Mouse (Mus musculus): ENCODE data around the gene Gata5. TPM values are rescaled to one million over a fixed set of nuclear protein-coding genes. Genes with fewer than 3 reads are reported as not detected.

Gene Gata5
- total and polyA plus RNA-seq, 3 experiments = not detected

DNA sequence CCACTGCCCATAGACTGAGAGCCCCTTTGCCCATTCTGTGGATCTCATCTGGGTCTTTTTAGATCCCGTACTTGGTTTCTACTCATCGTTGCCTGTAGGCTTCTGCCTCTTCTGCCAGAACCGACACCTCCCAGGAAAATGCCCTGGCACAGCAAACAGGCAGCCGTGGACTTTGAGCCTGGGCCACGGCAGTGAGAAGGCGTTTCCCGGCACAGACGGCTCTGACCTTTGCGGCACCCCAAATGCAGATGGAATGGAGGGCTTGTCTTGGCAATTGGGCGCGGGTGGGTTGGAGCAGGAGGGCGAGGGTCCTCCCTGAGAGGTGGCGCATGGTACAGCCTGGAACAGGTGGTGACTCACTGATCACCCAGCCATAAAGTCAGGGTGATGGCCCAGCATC, 8.6 kb upstream of the Gata5 start:
- Histone ChIP-seq H3K4me1 (ENCODE audit: control insufficient read depth in 1 of 2, insufficient read depth in 2 of 2) (peaks cover 3 to 23% of the 10 kb centered on the region in 2 experiments), H3K36me3 (replicated peaks in 1 of 2; ENCODE audit: control insufficient read depth in 1 of 2, insufficient read depth in 1 of 2, low read length in 1 of 2) (no peaks in the 10 kb centered on the region), H3K9ac (ENCODE audit: insufficient read depth, low read depth) (no peak overlapping the region), H3K4me3 (replicated peaks in 1 of 3; ENCODE audit: low read depth in 2 of 3, low read length in 2 of 3, poor library complexity in 1 of 3) (no peak overlapping the region), H3K79me2 (replicated peaks; ENCODE audit: control insufficient read depth, extremely low read depth, insufficient read depth, poor library complexity, severe bottlenecking) (no peaks in the 10 kb centered on the region), H3K9me3 (replicated peaks; ENCODE audit: low read length) (no peaks in the 10 kb centered on the region), H3K27ac (ENCODE audit: insufficient read depth, low read depth) (no peak overlapping the region), H3K4me2 (ENCODE audit: insufficient read depth, low read depth, poor library complexity, severe bottlenecking) (no peak overlapping the region), H3K27me3 (replicated peaks) (peaks cover 42% of the 10 kb centered on the region)
- no peak for TF ChIP-seq CTCF (conservative IDR thresholded peaks at IDR 0.05 in 1 of 2, IDR thresholded peaks at IDR 0.05 in 1 of 2; ENCODE audit: low read depth in 2 of 2, low read length in 2 of 2)
- TF ChIP-seq MYC (IDR thresholded peaks at IDR 0.05; ENCODE audit: low read depth, low read length) = no peak
- TF ChIP-seq SIN3A (IDR thresholded peaks at IDR 0.05; ENCODE audit: low read length) = no peak
- TF ChIP-seq RAD21 (IDR thresholded peaks at IDR 0.05; ENCODE audit: low read depth, low read length) = no peak
- TF ChIP-seq GABPA (IDR thresholded peaks at IDR 0.05; ENCODE audit: insufficient replicate concordance, low read depth, low read length) = no peak
- TF ChIP-seq MAX (IDR thresholded peaks at IDR 0.05; ENCODE audit: low read length) = no peak
- TF ChIP-seq USF2 (conservative IDR thresholded peaks at IDR 0.05; ENCODE audit: low read depth, low read length) = no peak
- no peak for DNase-seq (ENCODE audit: extremely low read depth)
- dilution Hi-C loops (cut with MboI; ENCODE audit: extremely low pct_ligation_motif_present, extremely low pct_unique_long_range_greater_than_20kb, low sequenced_read_pairs) = no loop called here
- in situ Hi-C loops (cut with MboI; ENCODE audit: low pct_ligation_motif_present, low pct_unique_long_range_greater_than_20kb, low sequenced_read_pairs) = loop anchor here (5.0 kb wide), 1 partner anchor 71 kb away; the partner anchor contains the start of gene Cables2

DNA sequence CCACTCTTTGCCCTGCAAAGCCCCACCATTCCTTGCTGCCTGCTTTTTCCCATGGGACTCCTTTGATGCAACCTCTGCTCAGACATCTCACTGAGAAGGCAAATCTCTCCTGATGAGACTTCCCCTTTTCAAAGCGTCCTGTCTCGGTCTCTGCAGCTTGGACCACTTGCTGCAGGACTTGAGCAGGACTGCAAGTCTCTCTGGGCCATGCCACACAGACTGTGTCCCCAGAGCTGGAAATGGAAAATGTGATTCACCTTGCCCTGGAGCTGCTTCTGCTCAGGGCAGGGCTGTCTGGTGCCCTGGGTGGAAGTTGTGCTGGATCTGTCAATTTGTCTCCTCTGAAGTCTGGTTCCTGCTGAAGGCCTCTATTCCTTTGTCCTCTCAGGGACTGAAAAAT, 7.7 kb upstream of the Gata5 start:
- dilution Hi-C loops (cut with MboI; ENCODE audit: extremely low pct_ligation_motif_present, extremely low pct_unique_long_range_greater_than_20kb, low sequenced_read_pairs) = no loop called here

DNA sequence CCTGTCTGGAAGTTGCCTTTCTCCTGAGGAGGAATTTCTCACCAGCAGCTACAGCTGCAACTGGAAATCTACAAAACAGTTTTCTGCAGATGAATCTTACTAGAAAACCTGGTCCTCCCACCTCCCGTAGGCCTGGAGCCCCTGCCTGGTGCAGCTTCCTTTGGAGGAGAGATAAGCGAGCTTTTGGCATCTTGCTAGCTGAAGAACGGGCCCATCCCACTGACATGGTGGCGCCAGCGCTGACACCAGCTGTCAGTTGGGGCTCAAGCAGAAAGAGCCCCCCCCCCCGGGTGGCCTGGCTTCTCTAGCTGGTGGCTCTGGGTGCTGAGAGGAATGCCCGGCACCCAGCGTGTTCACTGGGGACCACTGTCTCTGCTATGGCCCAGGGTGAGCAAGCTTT, 6.7 kb upstream of the Gata5 start:
- no peak overlapping the region for H3K9ac ChIP-seq (ENCODE audit: insufficient read depth, low read depth)
- H3K4me1 ChIP-seq (ENCODE audit: control insufficient read depth in 1 of 2, insufficient read depth in 2 of 2) = peaks cover 3 to 19% of the 10 kb centered on the region in 2 experiments
- no peaks in the 10 kb centered on the region for H3K79me2 ChIP-seq (replicated peaks; ENCODE audit: control insufficient read depth, extremely low read depth, insufficient read depth, poor library complexity, severe bottlenecking)
- no peaks in the 10 kb centered on the region for H3K9me3 ChIP-seq (replicated peaks; ENCODE audit: low read length)
- no peak for TF ChIP-seq MEF2A (IDR thresholded peaks at IDR 0.05; ENCODE audit: borderline replicate concordance, low read depth, low read length)
- no peak for TF ChIP-seq RCOR1 (conservative IDR thresholded peaks at IDR 0.05; ENCODE audit: low read depth, low read length)
- no peak for TF ChIP-seq MAFK (IDR thresholded peaks at IDR 0.05; ENCODE audit: insufficient replicate concordance, low read length)
- no peak for DNase-seq (ENCODE audit: extremely low read depth)
- H3K27me3 ChIP-seq (replicated peaks) = peaks cover 54% of the 10 kb centered on the region
- dilution Hi-C loops (cut with MboI; ENCODE audit: extremely low pct_ligation_motif_present, extremely low pct_unique_long_range_greater_than_20kb, low sequenced_read_pairs) = no loop called here
- H3K27ac ChIP-seq (ENCODE audit: insufficient read depth, low read depth) = no peak overlapping the region
- no peaks in the 10 kb centered on the region for H3K36me3 ChIP-seq (replicated peaks in 1 of 2; ENCODE audit: control insufficient read depth in 1 of 2, insufficient read depth in 1 of 2, low read length in 1 of 2)
- no peak overlapping the region for H3K4me2 ChIP-seq (ENCODE audit: insufficient read depth, low read depth, poor library complexity, severe bottlenecking)
- H3K4me3 ChIP-seq (replicated peaks in 1 of 3; ENCODE audit: low read depth in 2 of 3, low read length in 2 of 3, poor library complexity in 1 of 3) = no peak overlapping the region
- in situ Hi-C loops (cut with MboI; ENCODE audit: low pct_ligation_motif_present, low pct_unique_long_range_greater_than_20kb, low sequenced_read_pairs) = loop anchor here (5.0 kb wide), 1 partner anchor 69 kb away; the partner anchor contains the start of gene Cables2

More for the DNA sequence above, 7.7 kb upstream of the Gata5 start:
- Histone ChIP-seq H3K9ac (ENCODE audit: insufficient read depth, low read depth) (no peak overlapping the region), H3K4me3 (replicated peaks in 1 of 3; ENCODE audit: low read depth in 2 of 3, low read length in 2 of 3, poor library complexity in 1 of 3) (no peak overlapping the region), H3K9me3 (replicated peaks; ENCODE audit: low read length) (no peaks in the 10 kb centered on the region), H3K27me3 (replicated peaks) (peaks cover 46% of the 10 kb centered on the region), H3K79me2 (replicated peaks; ENCODE audit: control insufficient read depth, extremely low read depth, insufficient read depth, poor library complexity, severe bottlenecking) (no peaks in the 10 kb centered on the region), H3K4me1 (ENCODE audit: control insufficient read depth in 1 of 2, insufficient read depth in 2 of 2) (peaks cover 3 to 23% of the 10 kb centered on the region in 2 experiments), H3K4me2 (ENCODE audit: insufficient read depth, low read depth, poor library complexity, severe bottlenecking) (no peak overlapping the region), H3K36me3 (replicated peaks in 1 of 2; ENCODE audit: control insufficient read depth in 1 of 2, insufficient read depth in 1 of 2, low read length in 1 of 2) (no peaks in the 10 kb centered on the region), H3K27ac (ENCODE audit: insufficient read depth, low read depth) (no peak overlapping the region)
- in situ Hi-C loops (cut with MboI; ENCODE audit: low pct_ligation_motif_present, low pct_unique_long_range_greater_than_20kb, low sequenced_read_pairs) = loop anchor here (5.0 kb wide), 1 partner anchor 70 kb away; the partner anchor contains the start of gene Cables2
- TF ChIP-seq ZMIZ1 (IDR thresholded peaks at IDR 0.05; ENCODE audit: low read depth, low read length) (no peak), ETS1 (conservative IDR thresholded peaks at IDR 0.05; ENCODE audit: low read depth, low read length) (no peak), KAT2A (IDR thresholded peaks at IDR 0.05; ENCODE audit: insufficient replicate concordance, low read length) (no peak), JUND (conservative IDR thresholded peaks at IDR 0.05; ENCODE audit: low read depth, low read length) (peak; percentile 83; the same call in 1 of the 2 replicates), ZC3H11A (IDR thresholded peaks at IDR 0.05; ENCODE audit: low read depth, low read length) (no peak), JUN (IDR thresholded peaks at IDR 0.05; ENCODE audit: insufficient read depth, low read depth, low read length) (peak; percentile 69), EP300 (IDR thresholded peaks at IDR 0.05; ENCODE audit: low read length) (peak; percentile 57; the same call in 1 of the 2 replicates)
- DNase-seq (ENCODE audit: extremely low read depth) = peak; percentile 76
